Mouse (Mus musculus): ENCODE measurements around the gene Syngap1.

The Syngap1 gene

GRCm38 (mm10) chr17:26953726-26954125 lies 12.7 kb downstream of the Syngap1 start:
- DNase-seq (ENCODE audit: low read depth, low spot score), result no peak

GRCm38 (mm10) chr17:26956309-26956708 lies 15.3 kb downstream of the Syngap1 start:
- DNase-seq (ENCODE audit: low read depth, low spot score), result no peak

DNA sequence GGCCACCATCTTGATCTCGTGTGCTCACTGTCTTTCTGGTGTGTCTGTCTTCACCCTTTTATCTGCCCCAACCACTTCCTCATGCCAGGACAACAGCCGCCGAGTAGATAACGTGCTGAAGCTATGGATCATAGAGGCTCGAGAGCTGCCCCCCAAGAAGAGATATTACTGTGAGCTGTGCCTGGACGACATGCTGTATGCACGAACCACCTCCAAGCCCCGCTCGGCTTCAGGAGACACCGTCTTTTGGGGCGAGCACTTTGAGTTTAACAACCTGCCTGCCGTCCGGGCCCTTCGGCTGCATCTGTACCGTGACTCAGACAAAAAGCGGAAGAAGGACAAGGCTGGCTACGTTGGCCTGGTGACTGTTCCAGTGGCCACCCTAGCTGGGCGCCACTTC lies 15.8 kb downstream of the Syngap1 start:
- no peak for DNase-seq (ENCODE audit: low read depth, low spot score)

DNA sequence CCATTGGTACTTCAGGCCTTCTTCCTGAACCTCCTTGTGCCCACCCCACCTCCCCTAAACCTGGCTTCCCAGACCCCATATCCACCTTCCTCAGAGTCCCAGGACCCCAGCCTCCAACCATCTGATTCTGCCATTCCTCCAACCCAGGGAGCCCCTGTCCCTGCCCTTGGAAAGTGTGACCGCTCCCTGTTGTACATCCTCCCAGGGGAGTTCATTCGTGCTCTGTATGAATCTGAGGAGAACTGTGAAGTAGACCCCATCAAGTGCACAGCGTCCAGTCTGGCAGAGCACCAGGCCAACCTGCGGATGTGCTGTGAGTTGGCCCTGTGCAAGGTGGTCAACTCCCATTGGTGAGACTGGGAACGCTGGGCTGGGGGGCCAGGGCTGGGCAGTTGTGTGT lies 16.8 kb downstream of the Syngap1 start:
- no peak for DNase-seq (ENCODE audit: low read depth, low spot score)

DNA sequence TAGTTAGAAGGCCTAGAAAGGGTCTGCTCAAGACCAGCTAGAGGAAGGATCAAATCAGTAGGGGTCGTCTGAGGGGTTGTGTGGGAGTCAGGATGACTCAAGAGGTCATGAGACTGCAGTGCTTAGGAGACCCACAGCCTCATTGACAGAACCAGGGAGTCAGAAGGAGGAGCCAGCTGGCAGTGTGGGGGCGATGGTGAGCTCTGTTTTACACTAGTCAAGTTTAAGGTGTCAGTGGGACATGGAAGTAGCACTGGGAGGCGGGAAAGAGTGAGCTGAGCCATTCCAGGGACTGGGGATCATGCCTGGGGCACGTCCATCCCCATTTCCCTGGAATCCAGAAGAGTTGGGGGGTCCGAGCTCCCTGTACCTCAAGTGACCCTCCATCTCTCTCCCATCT lies 17.8 kb downstream of the Syngap1 start:
- no peak for DNase-seq (ENCODE audit: low read depth, low spot score)

DNA sequence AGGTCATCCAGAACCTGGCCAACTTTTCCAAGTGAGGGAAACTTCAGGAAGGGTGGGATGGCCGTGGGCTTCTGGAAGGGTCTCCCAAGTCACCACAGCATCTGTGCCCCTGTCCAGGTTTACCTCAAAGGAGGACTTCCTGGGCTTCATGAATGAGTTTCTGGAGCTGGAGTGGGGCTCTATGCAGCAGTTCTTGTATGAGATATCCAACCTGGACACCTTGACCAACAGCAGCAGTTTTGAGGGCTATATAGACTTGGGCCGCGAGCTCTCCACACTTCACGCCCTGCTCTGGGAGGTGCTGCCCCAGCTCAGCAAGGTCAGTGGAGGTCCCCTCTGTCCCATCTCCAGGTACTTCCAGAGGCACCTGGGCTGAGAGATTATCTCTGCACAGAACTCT lies 18.8 kb downstream of the Syngap1 start:
- no peak for DNase-seq (ENCODE audit: low read depth, low spot score)

GRCm38 (mm10) chr17:26961572-26962240 lies 20.7 kb downstream of the Syngap1 start:
- DNase-seq (ENCODE audit: low read depth, low spot score), result no peak

DNA sequence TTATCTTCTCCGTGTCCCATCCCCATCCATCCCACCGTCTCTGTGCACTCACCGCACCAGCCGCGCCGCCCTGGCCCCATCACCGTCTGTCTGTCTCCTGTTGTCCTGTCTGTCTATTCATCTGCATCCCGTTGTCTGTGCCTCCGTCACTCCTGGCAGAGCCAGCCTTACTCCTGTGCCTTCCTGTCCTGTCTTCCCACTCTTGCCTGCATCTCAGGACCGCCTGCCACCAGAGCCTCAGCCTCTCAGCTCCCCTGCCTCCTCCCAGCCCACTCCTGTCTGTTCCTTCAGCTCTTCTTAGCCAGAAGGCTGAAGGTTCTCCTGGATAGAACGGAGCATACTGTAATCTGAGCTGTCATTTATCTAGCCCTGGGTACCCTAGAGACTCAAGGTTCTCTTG lies 25.9 kb downstream of the Syngap1 start:
- DNase-seq (ENCODE audit: low read depth, low spot score), result no peak

GRCm38 (mm10) chr17:26967477-26967876 lies 26.4 kb downstream of the Syngap1 start:
- no peak for DNase-seq (ENCODE audit: low read depth, low spot score)

DNA sequence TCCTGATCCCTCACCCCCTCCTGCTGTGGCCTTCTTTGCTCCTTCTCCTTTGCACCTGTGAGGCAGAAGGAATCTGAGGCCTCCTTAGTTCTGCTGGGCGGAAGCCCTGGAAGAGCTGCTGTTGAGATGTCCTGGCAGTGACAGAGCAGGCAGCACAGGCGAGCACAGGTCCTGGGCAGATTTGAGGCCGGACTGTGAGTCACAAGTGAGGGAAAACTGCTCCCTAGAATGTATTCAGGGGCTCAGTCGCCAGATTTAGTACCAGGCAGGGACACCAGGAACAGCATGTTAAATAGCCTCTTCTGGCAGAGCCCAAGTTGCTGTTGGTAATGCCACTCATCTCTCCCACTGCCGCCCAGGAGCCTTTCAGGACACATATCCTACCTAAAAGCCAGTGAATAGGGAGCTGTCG lies 27.2 kb downstream of the Syngap1 start:
- DNase-seq (ENCODE audit: low read depth, low spot score), result no peak

DNA sequence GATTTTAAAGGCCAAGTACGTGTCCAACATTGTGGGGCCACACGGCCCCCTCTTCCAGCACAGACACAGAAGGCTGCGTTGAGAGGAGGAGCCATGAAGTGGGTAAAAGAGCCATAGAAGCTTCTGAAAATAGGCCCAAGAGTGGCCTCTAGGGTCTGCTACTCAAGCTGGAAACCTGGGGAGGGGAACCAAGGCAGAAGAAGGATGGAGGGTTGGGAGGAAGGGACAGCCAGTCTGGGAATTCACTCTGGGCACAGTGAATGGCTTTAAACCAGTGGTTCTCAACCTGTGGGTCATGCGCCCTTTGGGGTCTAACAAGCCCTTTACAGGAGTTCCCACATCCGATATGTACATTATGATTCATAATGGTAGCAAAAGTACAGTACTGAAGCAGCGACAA lies 28.2 kb downstream of the Syngap1 start:
- no peak for DNase-seq (ENCODE audit: low read depth, low spot score)

DNA sequence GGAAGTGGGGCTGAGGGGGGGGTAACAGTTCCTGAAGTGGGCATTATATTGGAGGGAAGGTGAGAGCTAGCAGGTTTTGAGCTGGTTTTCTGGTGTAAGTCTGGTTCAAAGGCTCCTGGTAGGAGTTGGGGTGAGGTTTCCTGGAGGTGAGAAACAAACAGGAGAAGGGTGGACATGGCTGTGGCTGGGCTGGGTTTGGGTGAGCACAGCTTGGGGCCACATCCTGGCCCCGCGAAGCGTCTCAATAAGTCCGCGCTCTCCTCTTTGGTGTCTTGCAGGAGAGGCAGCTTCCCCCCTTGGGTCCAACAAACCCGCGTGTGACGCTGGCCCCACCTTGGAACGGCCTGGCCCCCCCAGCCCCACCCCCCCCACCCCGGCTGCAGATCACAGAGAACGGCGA lies 29.2 kb downstream of the Syngap1 start:
- no peak for DNase-seq (ENCODE audit: low read depth, low spot score)

DNA sequence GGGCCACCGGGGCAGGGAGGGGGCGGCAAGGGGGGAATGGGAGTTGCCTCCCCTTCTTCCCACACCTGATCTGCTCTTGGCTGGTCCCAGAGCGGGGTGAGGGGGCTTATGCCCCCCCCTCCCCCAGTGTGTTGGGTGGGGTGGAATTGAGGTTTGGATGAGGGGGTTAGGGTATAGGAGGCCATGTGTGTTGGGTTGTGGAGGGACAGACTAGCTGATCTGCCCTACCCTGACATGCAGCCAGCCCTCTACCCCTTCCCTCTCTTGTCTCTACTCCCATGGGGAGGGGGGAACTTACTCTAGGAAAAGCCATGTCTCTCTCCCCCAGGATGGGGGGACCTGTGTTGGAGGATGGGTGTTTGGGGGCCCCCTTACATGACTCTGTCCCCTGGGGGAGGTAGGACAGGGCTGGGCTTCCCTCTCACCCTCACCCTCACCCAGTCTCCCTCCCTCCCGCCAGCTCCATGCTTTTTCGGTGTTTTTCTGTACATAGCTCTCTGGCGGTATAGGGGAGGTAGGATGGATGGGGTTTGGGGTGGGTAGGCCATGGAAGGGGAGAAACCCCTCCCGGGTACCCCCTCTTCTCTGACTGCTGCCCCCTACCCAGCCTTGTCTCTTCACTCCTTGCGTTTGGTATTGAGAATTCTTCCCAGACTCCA lies 30.3 kb downstream of the Syngap1 start:
- no peak for DNase-seq (ENCODE audit: low read depth, low spot score)

DNA sequence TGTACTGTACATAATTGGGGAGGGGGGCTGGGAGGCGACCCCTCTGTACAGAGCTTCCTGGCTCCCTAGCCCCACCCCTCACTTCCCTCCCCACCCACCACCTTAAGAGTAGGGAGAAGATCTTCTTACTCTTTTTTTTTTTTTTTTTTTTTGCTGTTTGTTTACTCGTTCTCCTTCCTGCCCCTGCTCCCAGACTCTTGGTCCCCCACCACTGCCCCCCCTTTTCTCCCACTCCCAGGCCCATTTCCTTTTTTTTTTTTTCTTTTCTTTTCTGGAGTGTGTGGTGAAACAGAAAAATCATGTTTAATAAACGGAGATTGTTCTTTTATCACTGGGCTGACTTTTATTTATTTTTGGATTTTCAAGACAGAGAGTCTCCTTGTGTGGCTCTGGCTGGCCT lies 31.1 kb downstream of the Syngap1 start:
- no peak for DNase-seq (ENCODE audit: low read depth, low spot score)

GRCm38 (mm10) chr17:26972703-26973574 lies 31.9 kb downstream of the Syngap1 start, which contains the start of gene Zbtb9:
Gene Zbtb9 (plus strand): TSS chr17:26973167.
- DNase-seq (ENCODE audit: low read depth, low spot score), result peak; percentile 97

GRCm38 (mm10) chr17:26974547-26974946 lies 33.5 kb downstream of the Syngap1 start:
- DNase-seq (ENCODE audit: low read depth, low spot score), result no peak

DNA sequence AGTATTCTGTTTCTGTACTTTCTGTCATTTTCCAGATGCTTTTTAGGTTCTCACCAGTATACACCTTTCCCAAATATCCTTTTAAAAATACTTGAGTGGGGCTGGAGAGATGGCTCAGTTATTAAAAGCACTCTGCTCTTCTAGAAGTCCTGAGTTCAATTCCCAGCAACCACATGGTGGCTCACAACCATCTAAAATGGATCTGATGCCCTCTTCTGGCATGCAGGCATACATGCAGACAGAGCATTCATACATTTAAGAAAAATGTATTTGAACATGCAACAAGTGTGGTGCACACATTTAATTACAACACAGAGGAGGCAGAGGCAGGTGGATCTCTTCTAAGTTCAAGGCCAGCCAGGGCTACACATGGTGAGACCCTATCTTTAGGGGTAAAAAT lies 34.4 kb downstream of the Syngap1 start:
- peak; percentile 21 for DNase-seq (ENCODE audit: low read depth, low spot score)

DNA sequence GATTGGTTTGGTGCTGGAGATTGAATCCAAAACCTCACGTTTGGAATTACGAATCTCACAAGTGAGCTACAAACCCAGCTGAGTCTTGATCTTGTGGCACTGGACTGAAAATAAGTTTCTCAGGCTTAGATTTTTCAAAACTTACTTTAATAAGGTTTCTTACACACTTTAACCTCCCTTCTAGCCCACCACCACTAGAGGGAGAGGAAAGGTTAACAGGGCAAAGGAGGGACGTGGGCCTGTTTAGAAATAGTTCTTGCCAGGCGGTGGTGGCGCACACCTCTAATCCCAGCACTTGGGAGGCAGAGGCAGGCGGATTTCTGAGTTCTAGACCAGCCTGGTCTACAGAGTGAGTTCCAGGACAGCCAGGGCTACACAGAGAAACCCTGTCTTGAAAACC lies 36.3 kb downstream of the Syngap1 start:
- peak; percentile 37 for DNase-seq (ENCODE audit: low read depth, low spot score)

- DNase-seq (ENCODE audit: low read depth, low spot score), result no peak
These were observed 38.4 kb downstream of the Syngap1 start for GRCm38 (mm10) chr17:26979426-26979825.

DNA sequence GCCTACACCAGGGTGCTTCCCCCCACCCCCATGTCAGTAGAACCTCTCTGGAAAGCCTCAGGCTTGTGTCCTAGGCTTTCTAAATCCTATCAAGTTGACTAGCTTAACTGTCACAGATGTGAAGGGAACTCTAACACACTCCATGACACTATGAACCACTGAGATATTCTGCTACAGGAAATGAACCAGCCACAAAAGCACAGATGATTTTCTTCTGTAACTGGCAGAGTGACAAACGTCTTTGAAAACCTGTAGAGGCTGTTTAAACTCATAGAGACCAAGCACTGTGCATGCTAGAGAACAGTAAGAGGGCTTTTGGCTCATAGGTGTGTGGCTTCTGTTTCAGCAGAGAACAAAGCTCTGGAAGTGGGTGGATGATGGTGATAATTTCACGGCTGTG lies 40.0 kb downstream of the Syngap1 start:
- DNase-seq (ENCODE audit: low read depth, low spot score), result peak; percentile 74

DNA sequence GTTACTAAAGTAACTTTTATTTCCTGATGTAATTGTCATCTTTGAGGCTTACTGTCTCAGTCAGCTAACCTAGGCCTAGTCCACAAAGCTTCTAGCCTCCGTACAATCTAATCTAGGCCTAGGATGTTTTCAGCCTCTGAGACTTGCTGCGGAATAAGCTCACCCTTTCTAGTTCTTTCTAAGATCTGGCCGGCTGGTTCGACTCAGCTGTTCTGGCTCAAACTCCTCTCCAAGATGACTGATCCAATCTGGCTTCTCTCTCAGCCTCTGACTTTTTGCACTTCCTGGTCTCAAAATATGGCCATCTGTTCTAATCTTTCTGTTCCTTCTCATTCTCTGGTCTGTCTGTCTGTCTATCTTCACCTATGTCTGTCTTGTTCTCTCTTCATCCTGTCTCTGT lies 42.3 kb downstream of the Syngap1 start:
- DNase-seq (ENCODE audit: low read depth, low spot score), result no peak

DNA sequence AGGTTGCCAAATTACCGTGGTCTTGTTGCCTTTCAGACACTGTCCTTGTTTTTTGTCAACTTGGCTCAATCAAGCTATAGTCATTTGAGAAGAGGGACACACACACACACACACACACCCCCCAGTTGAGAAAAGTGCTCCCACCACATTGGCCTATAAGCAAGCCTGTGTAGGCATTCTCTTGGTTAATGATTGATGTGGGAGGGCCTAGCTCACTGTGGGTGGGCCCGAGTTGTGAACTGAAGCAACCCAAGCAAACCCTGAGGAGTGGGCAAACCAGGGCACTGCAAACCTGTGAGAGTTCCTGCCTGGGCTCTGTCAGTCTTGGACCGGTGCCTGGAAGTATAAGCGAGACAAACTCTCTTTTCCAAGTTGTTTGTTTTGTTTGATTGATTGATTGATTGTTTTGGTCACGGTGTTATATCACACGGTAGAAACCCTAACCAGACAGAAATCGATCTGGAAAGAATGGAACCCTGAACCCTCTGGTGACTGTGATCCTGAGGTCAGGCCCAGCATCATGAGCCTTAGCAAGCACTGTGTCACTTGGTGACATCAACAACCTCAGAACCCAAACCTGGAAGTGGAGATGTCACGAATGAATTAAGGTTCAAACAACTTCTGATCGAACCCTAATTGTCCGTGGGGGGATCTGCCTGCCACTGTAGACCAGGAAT lies 44.6 kb downstream of the Syngap1 start:
- DNase-seq (ENCODE audit: low read depth, low spot score), result no peak

Measured in CD4-positive helper T cell, adult 2 months (primary cell).